ENCODE assay signal across 11 mouse cellular contexts in the genomic region with DNA sequence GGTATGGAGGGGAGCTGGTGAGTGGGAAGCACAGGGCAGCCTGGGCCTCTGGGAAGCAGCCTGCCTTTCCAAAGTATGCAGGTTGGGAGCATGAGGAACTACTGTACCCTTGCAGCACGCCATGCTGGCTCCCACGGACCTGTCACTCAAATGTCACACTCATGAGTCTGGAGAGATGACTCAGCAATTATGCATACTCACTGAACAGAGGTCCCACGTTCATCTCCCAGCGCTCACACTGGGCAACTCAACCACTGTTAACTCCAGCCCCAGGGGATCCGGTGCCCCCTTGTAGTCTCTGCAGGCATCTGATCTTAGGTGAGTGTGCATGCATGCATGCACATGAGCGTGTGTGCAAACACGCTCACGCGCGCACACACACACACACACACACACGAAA. TPM values are rescaled to one million over a fixed set of nuclear protein-coding genes. Genes with fewer than 3 reads are reported as not detected.
DNase-seq lines count a peak whose midpoint lies in the region; ATAC-seq and TF ChIP-seq lines count a peak whose summit lies in the region.
"Had no signal": no experiment of that assay in that cellular context is flagged by ENCODE, and none has a peak within 500 bp of the region (broad histone marks: within the 10 kb centered on the region; RNA-seq: fewer than 3 reads in every experiment).

No protein-coding gene starts in this region.

- ATAC-seq in intestine, embryonic 14.5 days (replicated peaks; ENCODE audit: low FRiP score, low TSS enrichment, low read depth): no peak
- peak; percentile 58; the same call in 1 of the 2 replicates for ATAC-seq in megakaryocyte-erythroid progenitor cell, adult 5-6 weeks (replicated peaks; ENCODE audit: low FRiP score, low TSS enrichment, poor library complexity, severe bottlenecking)
- ATAC-seq in midbrain, embryonic 15.5 days (replicated peaks): no peak

- no peak overlapping the region for H3K9ac ChIP-seq in intestine, embryonic 14.5 days (ENCODE audit: low read length)
- no peak overlapping the region for H3K9ac ChIP-seq in midbrain, embryonic 15.5 days
- H3K9ac ChIP-seq: forebrain, postnatal 0 days had no signal

- peak overlapping the region; percentile 89; the same call in 1 of the 2 replicates for H3K27ac ChIP-seq in kidney, adult 2 months (ENCODE audit: insufficient read depth, low read depth, low read length)
- 0 out of 2 replicates have a peak overlapping the region, but pooled peaks have one; percentile 2 for H3K27ac ChIP-seq in intestine, embryonic 14.5 days (ENCODE audit: low read depth)
- H3K27ac ChIP-seq in midbrain, embryonic 15.5 days: no peak overlapping the region

- no peak for TF ChIP-seq POLR2A in kidney, adult 2 months (IDR thresholded peaks at IDR 0.05; ENCODE audit: low read depth, low read length)

- H3K4me3 ChIP-seq in kidney, adult 2 months (ENCODE audit: insufficient read depth, low read depth, low read length): no peak overlapping the region
- H3K4me3 ChIP-seq in intestine, embryonic 14.5 days (ENCODE audit: low read depth, low read length): no peak overlapping the region
- no peak overlapping the region for H3K4me3 ChIP-seq in midbrain, embryonic 15.5 days

- no peak for TF ChIP-seq CTCF in kidney, adult 2 months (conservative IDR thresholded peaks at IDR 0.05; ENCODE audit: insufficient read depth, insufficient read length, low read depth, low read length)

- no peaks in the 10 kb centered on the region for H3K36me3 ChIP-seq in kidney, adult 2 months (ENCODE audit: control insufficient read depth, insufficient read depth, low read length)
- no peaks in the 10 kb centered on the region for H3K36me3 ChIP-seq in intestine, embryonic 14.5 days (ENCODE audit: control insufficient read depth, insufficient read depth, low read length)
- H3K36me3 ChIP-seq in midbrain, embryonic 15.5 days (replicated peaks): no peaks in the 10 kb centered on the region
- H3K36me3 ChIP-seq: G1E had no signal

- peak; percentile 52 for DNase-seq in kidney, adult 2 months
- no peak for DNase-seq in kidney, adult 8-10 months
- peak; percentile 26 for DNase-seq in Muller cell, postnatal 12 days (ENCODE audit: inconsistent ontology term)
- no peak for DNase-seq in intestine, embryonic 14.5 days (ENCODE audit: low spot score)
- DNase-seq in urinary bladder, postnatal 4 days (ENCODE audit: low spot score in 2 of 2): no peak
- DNase-seq: forebrain, postnatal 0 days; kidney, adult 9 months; layer of hippocampus, postnatal 36 days had no signal

- 71% methylated on average over 11 of the region's 11 CpGs for WGBS in kidney, adult 2 months
- WGBS in intestine, embryonic 14.5 days: 88% methylated on average over 11 of the region's 11 CpGs
- 83% methylated on average over 11 of the region's 11 CpGs for WGBS in midbrain, embryonic 15.5 days

- H3K4me1 ChIP-seq in kidney, adult 2 months (ENCODE audit: control insufficient read depth, insufficient read depth, low read length): peaks cover 40% of the 10 kb centered on the region
- H3K4me1 ChIP-seq in intestine, embryonic 14.5 days (replicated peaks; ENCODE audit: control insufficient read depth, insufficient read depth, low read length): peaks cover 9% of the 10 kb centered on the region
- H3K4me1 ChIP-seq in midbrain, embryonic 15.5 days: 0 out of 2 replicates have a peak, but pooled peaks cover 3% of the 10 kb centered on the region

- H3K9me3 ChIP-seq in intestine, embryonic 14.5 days (ENCODE audit: control insufficient read depth, low read length): no peaks in the 10 kb centered on the region
- H3K9me3 ChIP-seq in midbrain, embryonic 15.5 days: no peaks in the 10 kb centered on the region

- no peak overlapping the region for H3K4me2 ChIP-seq in intestine, embryonic 14.5 days (ENCODE audit: low read length)
- H3K4me2 ChIP-seq in midbrain, embryonic 15.5 days: no peak overlapping the region

- H3K27me3 ChIP-seq in kidney, adult 2 months (replicated peaks; ENCODE audit: control insufficient read depth, insufficient read depth, low read length): no peaks in the 10 kb centered on the region
- no peaks in the 10 kb centered on the region for H3K27me3 ChIP-seq in intestine, embryonic 14.5 days (replicated peaks; ENCODE audit: control insufficient read depth, insufficient read depth, low read length)
- no peaks in the 10 kb centered on the region for H3K27me3 ChIP-seq in midbrain, embryonic 15.5 days (replicated peaks)

RNA-seq across cellular contexts. Expression of a gene that starts 29.5 kb away (rescaled TPM):
- polyA plus RNA-seq in kidney, adult 2 months (2012; rRNA removed): 59.6 and 60.4 TPM in 2 replicates
- polyA plus RNA-seq in intestine, embryonic 14.5 days (2014; fragmentation: Nextera tagmentation; extraction: Ambion mirVana): 42.9 and 45.5 TPM in 2 replicates
- 0.42 TPM in 1 of 2 replicates, not detected in the other for total RNA-seq in megakaryocyte-erythroid progenitor cell, adult 5-6 weeks (2014; fragmentation: Nextera tagmentation)
- not detected in 2 replicates for total RNA-seq in megakaryocyte-erythroid progenitor cell, adult 5-6 weeks (2017)
- polyA plus RNA-seq in midbrain, embryonic 15.5 days (2015; fragmentation: Nextera tagmentation; extraction: Ambion mirVana): 8.1 and 8.5 TPM in 2 replicates
- polyA plus RNA-seq: G1E had no signal

RNA-seq across cellular contexts. Expression of a gene that starts 39.7 kb away (rescaled TPM):
- 0.18 and 0.28 TPM in 2 replicates for polyA plus RNA-seq in kidney, adult 2 months (2012; rRNA removed)
- 1.8 and 2.2 TPM in 2 replicates for polyA plus RNA-seq in intestine, embryonic 14.5 days (2014; fragmentation: Nextera tagmentation; extraction: Ambion mirVana)
- not detected in 2 replicates for total RNA-seq in megakaryocyte-erythroid progenitor cell, adult 5-6 weeks (2014; fragmentation: Nextera tagmentation)
- total RNA-seq in megakaryocyte-erythroid progenitor cell, adult 5-6 weeks (2017): not detected in 2 replicates
- 3.7 and 4.2 TPM in 2 replicates for polyA plus RNA-seq in midbrain, embryonic 15.5 days (2015; fragmentation: Nextera tagmentation; extraction: Ambion mirVana)
- polyA plus RNA-seq: G1E had no signal

Comparison
In these comparisons a context has a peak if more than half of its experiments do, and no peak if none do; other contexts are left out.
1. DNase-seq: peak in kidney, adult 2 months (single experiment) and Muller cell, postnatal 12 days (single experiment); none in kidney, adult 8-10 months (0 of 2), intestine, embryonic 14.5 days (single experiment) and urinary bladder, postnatal 4 days (0 of 2).